Mouse (Mus musculus) cortical plate, adult 2 months (tissue): ENCODE results near the gene Ypel2. TPM values are rescaled to one million over a fixed set of nuclear protein-coding genes. Genes with fewer than 3 reads are reported as not detected.
A peak's percentile ranks its signal among the peaks of the same experiment; 100 is the strongest.

Experiments
- H3K27ac ChIP-seq: fragments of 200-500 bp; 2 replicates; pipeline ENCODE4 v1.5.1; 2012; ENCODE audit warnings: low read length, control low read depth, inconsistent platforms; ENCODE audit not compliant: insufficient read depth
- H3K4me1 ChIP-seq: fragments of 200-500 bp; 2 replicates; pipeline ENCODE4 v1.6.1; 2011; ENCODE audit warnings: low read length; ENCODE audit not compliant: control insufficient read depth, insufficient read depth
- H3K4me3 ChIP-seq: fragments of 200-500 bp; 2 replicates; pipeline ENCODE4 v1.5.1; 2011; ENCODE audit warnings: mild to moderate bottlenecking, low read length, control low read depth; ENCODE audit not compliant: insufficient read depth
- CTCF ChIP-seq: fragments of 200-500 bp; IDR thresholded peaks from 2 replicates; pipeline ENCODE4 v1.5.1; 2011; ENCODE audit warnings: mild to moderate bottlenecking, control low read depth, low read length; ENCODE audit not compliant: insufficient read depth; ENCODE audit errors: extremely low read depth
- POLR2A ChIP-seq: fragments of 200-500 bp; IDR thresholded peaks from 2 replicates; pipeline ENCODE4 v1.6.1; 2011; ENCODE audit warnings: mild to moderate bottlenecking, low read length, control low read depth; ENCODE audit not compliant: insufficient read depth; ENCODE audit errors: extremely low read depth
- polyA plus RNA-seq: library from polyadenylated mRNA; depleted of rRNA; stranded (reverse); fragments of >200 nt; gene quantifications from 2 replicates; pipeline ENCODE4 v1.2.3, GENCODE M21; 2012

Ypel2 gene
- polyA plus RNA-seq, 1 experiment = 32.6 TPM

GRCm38 (mm10) chr11:86996266-86996665, 2.8 kb upstream of the Ypel2 start:
- no peak for TF ChIP-seq CTCF
- TF ChIP-seq POLR2A = no peak
- Histone ChIP-seq H3K4me1 (0 out of 2 replicates have a peak, but pooled peaks cover 2% of the 10 kb centered on the region), H3K4me3 (no peak overlapping the region), H3K27ac (peak overlapping the region; percentile 64)

- peaks cover 2% of the 10 kb centered on the region; the same call in 1 of the 2 replicates for H3K4me1 ChIP-seq
- no peak overlapping the region for H3K4me3 ChIP-seq
- TF ChIP-seq POLR2A = no peak
- TF ChIP-seq CTCF = peak; percentile 91
- H3K27ac ChIP-seq = peak overlapping the region; percentile 58; the same call in 1 of the 2 replicates
Observed at GRCm38 (mm10) chr11:86995625-86996221, 2.2 kb upstream of the Ypel2 start.

- peaks cover 6% of the 10 kb centered on the region; the same call in 1 of the 2 replicates for H3K4me1 ChIP-seq
- TF ChIP-seq POLR2A (no peak), CTCF (no peak)
- H3K4me3 ChIP-seq = no peak overlapping the region
- H3K27ac ChIP-seq = no peak overlapping the region
Observed at GRCm38 (mm10) chr11:86994791-86995624, 1.5 kb upstream of the Ypel2 start.

DNA sequence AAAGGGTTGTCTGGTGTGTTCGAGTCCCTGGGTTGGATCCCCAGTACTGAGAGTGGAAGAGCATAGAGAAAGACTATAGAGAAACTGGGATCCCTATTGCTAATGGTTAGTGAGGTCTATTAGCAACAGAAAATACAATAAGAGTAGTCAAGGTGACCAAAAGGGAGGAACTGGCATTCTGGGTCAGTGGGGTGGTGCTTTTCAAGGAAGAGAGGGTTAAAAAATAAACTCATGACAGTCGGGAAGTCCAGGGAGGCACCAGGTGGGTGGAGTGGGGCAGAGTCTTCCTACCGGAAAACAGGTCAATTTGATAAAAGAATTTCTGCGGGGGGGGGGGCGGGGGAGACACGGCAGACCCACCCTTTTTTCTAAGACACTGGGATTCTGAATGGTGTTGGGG, 823 bp upstream of the Ypel2 start:
- Histone ChIP-seq H3K27ac (peak overlapping the region; percentile 70), H3K4me1 (peaks cover 7% of the 10 kb centered on the region; the same call in 1 of the 2 replicates), H3K4me3 (peak overlapping the region; percentile 97; the same call in 1 of the 2 replicates)
- no peak for TF ChIP-seq CTCF
- no peak for TF ChIP-seq POLR2A

GRCm38 (mm10) chr11:86992461-86992988, 982 bp downstream of the Ypel2 start:
- H3K4me3 ChIP-seq = peak overlapping the region; percentile 97
- H3K4me1 ChIP-seq = peaks cover 7% of the 10 kb centered on the region; the same call in 1 of the 2 replicates
- peak overlapping the region; percentile 98 for H3K27ac ChIP-seq
- TF ChIP-seq POLR2A (no peak), CTCF (no peak)

- Histone ChIP-seq H3K27ac (no peak overlapping the region), H3K4me1 (peaks cover 7% of the 10 kb centered on the region; the same call in 1 of the 2 replicates), H3K4me3 (peak overlapping the region; percentile 97; the same call in 1 of the 2 replicates)
- TF ChIP-seq POLR2A (no peak), CTCF (no peak)
Observed at GRCm38 (mm10) chr11:86991241-86991640, 2.3 kb downstream of the Ypel2 start.

DNA sequence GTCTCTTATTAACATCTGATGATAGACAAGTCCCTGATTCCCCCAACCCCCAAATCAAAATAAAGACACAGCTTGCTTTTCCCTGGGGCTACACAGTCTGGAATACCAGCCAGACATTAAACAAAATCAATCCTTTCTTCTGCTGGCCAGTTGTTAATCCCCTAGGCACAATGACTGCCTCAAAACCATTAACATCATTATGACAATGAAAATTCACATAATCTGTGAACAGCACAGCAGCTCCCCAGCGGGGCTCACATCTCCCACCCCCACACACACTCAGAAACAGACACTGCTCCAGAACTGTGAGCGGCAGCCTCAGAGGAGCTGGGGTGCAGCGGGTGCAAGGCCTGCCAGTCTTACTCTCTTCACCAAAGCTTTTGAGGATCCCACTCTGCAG, 3.2 kb downstream of the Ypel2 start:
- peaks cover 7% of the 10 kb centered on the region; the same call in 1 of the 2 replicates for H3K4me1 ChIP-seq
- peak overlapping the region; percentile 34 for H3K4me3 ChIP-seq
- H3K27ac ChIP-seq = peak overlapping the region; percentile 61; the same call in 1 of the 2 replicates
- no peak for TF ChIP-seq POLR2A
- TF ChIP-seq CTCF = no peak

DNA sequence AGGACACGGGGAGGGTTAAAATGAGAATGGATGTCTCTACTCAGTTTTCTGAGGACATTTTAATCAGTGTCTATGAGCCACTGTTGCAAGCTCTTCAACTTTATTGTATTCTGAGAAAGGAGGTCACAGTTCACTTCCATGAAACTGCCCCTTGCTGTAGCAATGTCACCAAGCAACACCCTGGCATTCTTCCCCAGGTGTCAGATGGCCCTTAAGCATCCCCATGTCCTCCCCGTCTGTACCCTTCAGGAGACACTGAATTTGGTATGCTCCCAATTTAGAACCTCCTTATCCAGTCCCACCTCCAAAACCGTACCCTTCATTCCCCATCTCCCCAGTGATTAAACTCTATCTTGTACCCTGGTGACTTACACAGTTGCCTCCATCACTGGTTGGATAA, 8.5 kb downstream of the Ypel2 start:
- Histone ChIP-seq H3K4me3 (no peak overlapping the region), H3K4me1 (peaks cover 2% of the 10 kb centered on the region; the same call in 1 of the 2 replicates), H3K27ac (no peak overlapping the region)
- no peak for TF ChIP-seq CTCF
- TF ChIP-seq POLR2A = no peak

- Histone ChIP-seq H3K4me1 (peaks cover 2% of the 10 kb centered on the region; the same call in 1 of the 2 replicates), H3K4me3 (no peak overlapping the region), H3K27ac (no peak overlapping the region)
- no peak for TF ChIP-seq CTCF
- no peak for TF ChIP-seq POLR2A
Observed at GRCm38 (mm10) chr11:86983056-86983455, 10.5 kb downstream of the Ypel2 start.
